Mouse (Mus musculus) heart, embryonic 12.5 days (tissue): ENCODE results near the gene Scube3. TPM values are rescaled to one million over a fixed set of nuclear protein-coding genes. Genes with fewer than 3 reads are reported as not detected.
"Not testable (repeated sequence)": the region's sequence is repeated elsewhere in the genome, so short reads cannot be mapped to it uniquely, and the experiment has no call there.

ENCODE experiments used
- ATAC-seq: fragments of 200-750 bp; cut with Nextera tagmentation; 2 replicates; pipeline ENCODE4 v1.8.0; 2017; ENCODE audit warnings: moderate TSS enrichment, moderate library complexity; ENCODE audit not compliant: insufficient number of reproducible peaks, low FRiP score
- H3K27ac ChIP-seq: fragments of 300-500 bp; sonication (generic); 2 replicates; pipeline ENCODE4 v1.5.1; 2016; ENCODE audit warnings: mild to moderate bottlenecking, moderate library complexity; ENCODE audit not compliant: poor library complexity, severe bottlenecking
- H3K27me3 ChIP-seq: fragments of 300-500 bp; sonication (generic); replicated peaks from 2 replicates; pipeline ENCODE4 v1.6.1; 2016; ENCODE audit warnings: mild to moderate bottlenecking, moderate library complexity
- H3K36me3 ChIP-seq: fragments of 300-500 bp; sonication (generic); 2 replicates; pipeline ENCODE4 v1.6.1; 2016; ENCODE audit warnings: mild to moderate bottlenecking, moderate library complexity
- H3K4me1 ChIP-seq: fragments of 300-500 bp; sonication (generic); replicated peaks from 2 replicates; pipeline ENCODE4 v1.6.1; 2016; ENCODE audit warnings: mild to moderate bottlenecking
- H3K4me2 ChIP-seq: fragments of 300-500 bp; sonication (generic); 2 replicates; pipeline ENCODE4 v1.6.1; 2016; ENCODE audit warnings: mild to moderate bottlenecking, moderate library complexity
- H3K4me3 ChIP-seq: fragments of 300-500 bp; sonication (generic); 2 replicates; pipeline ENCODE4 v1.5.1; 2016; ENCODE audit warnings: mild to moderate bottlenecking
- H3K9ac ChIP-seq: fragments of 300-500 bp; sonication (generic); 2 replicates; pipeline ENCODE4 v1.6.1; 2016; ENCODE audit warnings: mild to moderate bottlenecking, moderate library complexity
- H3K9me3 ChIP-seq: fragments of 300-500 bp; sonication (generic); replicated peaks from 2 replicates; pipeline ENCODE4 v1.6.1; 2016; ENCODE audit warnings: mild to moderate bottlenecking, moderate library complexity
- WGBS: fragments of 180-500 bp; shearing (Covaris S2); methylation state at CpG from one replicate; pipeline ENCODE4 v1.1.7; 2016; 5-methylcytosine and 5-hydroxymethylcytosine counted together
- polyA plus RNA-seq: library from polyadenylated mRNA; unstranded; fragments of >200 nt; fragmentation: Nextera tagmentation; extraction: Ambion mirVana; gene quantifications from 2 replicates; pipeline ENCODE4 v1.2.1, GENCODE M21; 2016

Gene Scube3
- polyA plus RNA-seq, 1 experiment from 2014 or later = 1.1 TPM

DNA sequence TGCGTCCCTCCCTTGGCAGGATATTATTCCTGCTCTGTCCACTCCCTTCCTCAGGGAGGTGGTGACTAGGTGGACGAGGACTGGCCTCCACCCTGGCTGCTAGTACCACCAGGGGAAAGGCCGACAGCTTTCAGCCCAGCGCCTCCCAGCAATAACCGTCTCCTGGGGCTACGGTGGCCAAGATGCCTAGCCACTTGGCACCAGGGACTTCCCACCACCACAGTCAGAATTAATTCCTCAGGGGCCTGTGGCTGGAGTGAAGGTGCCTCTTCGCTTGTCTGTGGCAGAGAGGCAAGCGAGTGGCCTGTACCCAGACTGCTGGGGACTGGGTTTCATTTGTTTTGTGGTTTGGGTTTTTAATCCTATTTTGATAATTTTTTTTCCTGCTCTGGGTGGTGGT, 63.5 kb downstream of the Scube3 start:
- 84% methylated on average over 8 of the region's 8 CpGs for WGBS
- no peak overlapping the region for H3K27ac ChIP-seq
- H3K9me3 ChIP-seq = no peaks in the 10 kb centered on the region
- no peak for ATAC-seq
- no peak overlapping the region for H3K4me2 ChIP-seq
- H3K9ac ChIP-seq = no peak overlapping the region
- H3K4me3 ChIP-seq = no peak overlapping the region
- peaks cover 38% of the 10 kb centered on the region for H3K36me3 ChIP-seq
- peaks cover 13% of the 10 kb centered on the region for H3K4me1 ChIP-seq
- H3K27me3 ChIP-seq = no peaks in the 10 kb centered on the region

DNA sequence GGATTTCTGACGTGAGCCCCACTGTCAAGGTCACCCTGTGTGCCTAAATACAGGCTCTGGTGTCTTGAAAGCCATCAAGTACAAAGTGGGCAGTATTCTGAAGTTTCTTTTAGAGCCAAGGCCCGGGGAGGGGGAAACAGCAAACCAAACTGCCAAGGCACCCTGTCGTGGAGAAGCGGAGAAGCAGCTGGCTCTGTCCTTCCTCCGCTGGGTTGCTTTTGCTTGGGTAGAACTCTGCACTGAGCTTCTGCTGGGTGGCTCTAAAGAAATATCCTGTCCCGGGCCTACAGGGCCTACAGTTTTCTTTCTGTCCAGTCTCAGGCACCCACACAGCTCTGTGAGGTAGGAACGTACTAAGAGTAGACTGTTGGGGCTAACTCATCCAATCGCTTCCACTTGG, 65.2 kb downstream of the Scube3 start:
- Histone ChIP-seq H3K9me3 (no peaks in the 10 kb centered on the region), H3K9ac (peak overlapping the region; percentile 56; the same call in 1 of the 2 replicates), H3K4me2 (peak overlapping the region; percentile 66; the same call in 1 of the 2 replicates), H3K4me3 (no peak overlapping the region), H3K36me3 (peaks cover 21% of the 10 kb centered on the region), H3K27me3 (no peaks in the 10 kb centered on the region), H3K27ac (peak overlapping the region; percentile 63), H3K4me1 (peaks cover 15% of the 10 kb centered on the region)
- ATAC-seq = peak; percentile 3; the same call in 1 of the 2 replicates
- 60% methylated on average over 8 of the region's 8 CpGs for WGBS

DNA sequence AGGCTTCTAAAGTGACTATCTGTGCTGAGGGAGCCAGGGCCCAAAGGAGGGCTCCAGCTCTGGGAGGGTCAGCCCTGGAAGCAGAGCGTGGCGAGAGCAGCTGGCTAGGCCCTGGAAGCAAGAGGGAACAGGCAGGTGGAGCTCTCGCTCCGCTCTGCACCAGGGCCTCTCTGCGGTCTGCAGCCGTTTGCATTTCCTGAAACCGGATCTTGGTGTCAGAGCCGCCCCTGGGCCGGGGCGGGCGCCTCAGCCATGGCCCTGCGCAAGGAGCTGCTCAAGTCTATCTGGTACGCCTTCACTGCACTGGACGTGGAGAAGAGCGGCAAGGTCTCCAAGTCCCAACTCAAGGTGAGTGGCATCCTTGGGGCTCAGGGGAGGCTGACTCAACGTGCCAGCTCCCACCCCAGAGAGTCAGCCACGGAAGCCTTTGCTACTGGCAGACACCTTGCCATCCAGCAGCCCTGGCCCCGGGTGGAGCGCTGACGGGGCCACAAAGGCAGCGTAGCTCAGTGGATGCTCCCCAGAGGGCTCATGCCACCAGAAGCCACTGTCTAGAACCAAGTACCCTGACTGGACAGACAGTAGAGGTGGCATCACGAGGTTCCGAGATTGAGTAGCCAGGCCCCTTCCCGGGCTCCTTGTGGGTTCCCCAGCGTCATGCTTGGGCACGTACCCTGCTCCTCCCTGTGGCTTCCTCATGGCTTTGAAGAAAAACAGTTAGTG, 65.8 kb downstream of the Scube3 start, which contains the start of gene Def6:
TSS of gene Def6 (plus strand) at position 188 of the 723 bp plus-strand sequence.
- H3K4me3 ChIP-seq = peak within 1 kb of the TSS; percentile 35
- WGBS = 18% methylated on average over 26 of the region's 26 CpGs
- no peaks in the 10 kb centered on the region for H3K9me3 ChIP-seq

DNA sequence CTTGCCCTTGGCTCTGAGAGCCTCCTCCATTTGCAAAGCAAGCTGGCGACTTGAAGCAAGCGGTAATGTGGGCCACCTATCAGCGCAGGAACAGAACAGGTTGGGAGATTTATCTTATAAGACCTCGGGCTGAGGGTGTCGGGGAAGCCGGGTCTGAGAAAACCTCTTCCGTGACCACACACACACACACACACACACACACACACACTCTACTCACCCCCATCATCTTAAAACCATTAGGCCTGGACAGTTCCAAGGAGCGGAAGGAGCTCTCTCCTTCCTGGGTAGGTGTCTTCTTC, 66.3 kb downstream of the Scube3 start:
- peaks cover 10% of the 10 kb centered on the region for H3K36me3 ChIP-seq
- peak overlapping the region; percentile 66 for H3K4me2 ChIP-seq
- no peaks in the 10 kb centered on the region for H3K9me3 ChIP-seq
- peak overlapping the region; percentile 35; the same call in 1 of the 2 replicates for H3K4me3 ChIP-seq
- 60% methylated on average over 8 of the region's 8 CpGs for WGBS
- peaks cover 16% of the 10 kb centered on the region for H3K4me1 ChIP-seq
- H3K9ac ChIP-seq = no peak overlapping the region
- no peak overlapping the region for H3K27ac ChIP-seq
- ATAC-seq = no peak
- no peaks in the 10 kb centered on the region for H3K27me3 ChIP-seq

More for the DNA sequence above, 65.8 kb downstream of the Scube3 start, which contains the start of gene Def6:
- Histone ChIP-seq H3K4me1 (peaks cover 16% of the 10 kb centered on the region), H3K9ac (peak within 1 kb of the TSS; percentile 70), H3K27me3 (no peaks in the 10 kb centered on the region), H3K27ac (peak within 1 kb of the TSS; percentile 63), H3K36me3 (peaks cover 15% of the 10 kb centered on the region), H3K4me2 (peak within 1 kb of the TSS; percentile 66)
- peak; percentile 78 for ATAC-seq

DNA sequence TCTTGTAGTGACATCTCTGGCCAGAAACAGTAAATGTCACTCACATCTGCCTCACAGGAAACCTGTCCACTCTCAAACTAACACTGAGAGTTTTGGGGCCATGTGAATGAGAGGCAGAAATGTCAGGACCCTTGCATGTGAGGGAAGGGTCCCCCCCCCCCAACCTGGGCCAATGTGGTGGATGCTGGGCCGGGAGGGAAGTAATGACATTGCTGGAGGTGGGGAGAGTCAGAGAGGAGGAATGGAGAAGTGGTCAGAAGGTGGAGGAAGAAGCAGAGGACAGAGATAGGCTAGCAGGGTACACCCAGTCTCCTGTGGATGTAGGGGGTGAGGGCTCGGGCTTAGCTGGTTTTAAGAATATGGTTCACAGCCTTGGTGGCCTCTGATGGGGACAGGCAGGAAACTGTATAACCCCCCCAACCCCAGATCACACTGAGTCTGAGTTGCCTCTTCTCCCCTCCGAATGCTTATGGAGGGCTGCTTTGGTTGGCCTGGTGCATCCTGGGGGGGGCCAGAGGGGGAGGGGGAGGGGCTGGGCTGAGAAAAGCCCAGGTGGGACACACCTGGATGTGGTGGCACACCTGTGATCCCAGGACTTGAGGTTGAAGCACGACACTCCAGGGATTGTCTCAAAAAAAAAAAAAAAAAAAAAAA, 67.6 kb downstream of the Scube3 start:
- WGBS = 60% methylated on average over 4 of the region's 4 CpGs
- Histone ChIP-seq H3K4me3 (no peak overlapping the region), H3K27ac (no peak overlapping the region), H3K27me3 (no peaks in the 10 kb centered on the region), H3K4me2 (no peak overlapping the region), H3K9ac (no peak overlapping the region), H3K9me3 (no peaks in the 10 kb centered on the region), H3K36me3 (peaks cover 9% of the 10 kb centered on the region; the same call in 1 of the 2 replicates), H3K4me1 (peaks cover 16% of the 10 kb centered on the region)
- no peak for ATAC-seq

DNA sequence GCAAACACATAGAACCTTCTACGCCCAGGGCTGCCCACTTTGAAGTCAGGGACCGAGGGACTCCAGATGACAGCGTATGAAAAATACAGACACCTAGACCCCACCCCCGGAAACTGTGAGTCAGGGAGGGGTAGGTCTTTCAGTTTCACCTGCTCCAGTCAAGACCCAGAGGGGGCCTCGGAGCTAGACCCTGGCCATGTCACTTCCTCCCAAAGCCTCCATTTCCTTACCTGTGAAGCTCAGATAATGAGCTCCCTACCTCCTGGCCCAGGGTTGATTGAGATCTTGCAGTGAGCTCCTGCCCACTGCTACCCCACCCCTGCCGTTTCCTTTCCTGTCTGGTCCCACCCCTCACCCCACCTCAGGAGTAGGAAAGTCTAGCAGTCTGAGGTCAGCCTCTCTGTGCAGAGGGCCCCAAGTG, 70.0 kb downstream of the Scube3 start:
- peaks cover 14% of the 10 kb centered on the region for H3K4me1 ChIP-seq
- no peak overlapping the region for H3K9ac ChIP-seq
- peaks cover 8% of the 10 kb centered on the region for H3K27me3 ChIP-seq
- ATAC-seq = no peak
- no peak overlapping the region for H3K27ac ChIP-seq
- WGBS = 60% methylated on average over 6 of the region's 6 CpGs
- H3K36me3 ChIP-seq = no peaks in the 10 kb centered on the region
- no peak overlapping the region for H3K4me2 ChIP-seq
- H3K4me3 ChIP-seq = no peak overlapping the region
- no peaks in the 10 kb centered on the region for H3K9me3 ChIP-seq

DNA sequence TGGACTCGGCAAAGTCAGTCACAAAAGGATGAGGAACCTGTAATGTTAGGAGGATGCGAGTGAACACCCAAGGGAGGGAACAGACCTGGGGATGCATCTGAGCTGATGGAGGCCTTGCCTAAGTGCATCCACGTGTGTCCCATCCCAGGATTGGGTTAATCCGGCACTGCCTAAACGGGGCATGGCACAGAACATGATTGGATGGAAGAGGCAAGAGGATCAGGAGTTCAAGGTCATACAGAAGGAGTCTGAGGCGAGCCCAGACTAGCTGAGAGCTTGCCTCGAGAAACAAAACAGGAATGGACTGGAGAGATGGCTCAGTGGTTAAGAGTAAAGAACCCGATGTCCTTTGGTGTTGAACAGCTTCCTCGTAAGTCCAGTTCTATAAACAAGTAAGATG, 70.5 kb downstream of the Scube3 start:
- Histone ChIP-seq H3K9ac (no peak overlapping the region), H3K27ac (no peak overlapping the region)

DNA sequence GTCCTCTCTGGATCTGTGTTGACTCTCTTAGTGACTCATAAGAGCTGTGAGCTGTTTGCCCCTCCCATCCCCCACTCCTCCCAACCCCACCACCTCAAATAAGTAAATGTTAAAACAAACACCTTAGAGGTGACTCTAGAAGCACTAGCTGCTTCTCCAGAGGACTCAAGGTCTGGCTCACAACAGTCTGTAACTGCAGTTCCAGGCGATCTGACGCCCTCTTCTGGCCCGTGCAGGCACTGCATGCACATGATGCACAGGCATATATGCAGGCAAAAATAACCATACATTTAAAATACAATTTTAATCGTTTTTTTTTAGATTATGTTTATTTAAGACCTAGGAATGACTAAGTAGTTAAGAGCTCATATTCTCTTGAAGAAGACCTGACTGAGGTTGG, 71.3 kb downstream of the Scube3 start:
- Histone ChIP-seq H3K4me3 (no peak overlapping the region), H3K27me3 (peaks cover 16% of the 10 kb centered on the region), H3K9me3 (no peaks in the 10 kb centered on the region), H3K9ac (no peak overlapping the region), H3K27ac (no peak overlapping the region), H3K4me1 (peaks cover 10% of the 10 kb centered on the region), H3K4me2 (no peak overlapping the region), H3K36me3 (no peaks in the 10 kb centered on the region)
- 20% methylated on average over 4 of the region's 4 CpGs for WGBS
- no peak for ATAC-seq

More for the DNA sequence above, 70.5 kb downstream of the Scube3 start:
- no peaks in the 10 kb centered on the region for H3K9me3 ChIP-seq
- 64% methylated on average over 9 of the region's 9 CpGs for WGBS
- H3K36me3 ChIP-seq = no peaks in the 10 kb centered on the region
- no peak for ATAC-seq
- peaks cover 9% of the 10 kb centered on the region for H3K4me1 ChIP-seq
- no peak overlapping the region for H3K4me2 ChIP-seq
- no peak overlapping the region for H3K4me3 ChIP-seq
- peaks cover 13% of the 10 kb centered on the region for H3K27me3 ChIP-seq

DNA sequence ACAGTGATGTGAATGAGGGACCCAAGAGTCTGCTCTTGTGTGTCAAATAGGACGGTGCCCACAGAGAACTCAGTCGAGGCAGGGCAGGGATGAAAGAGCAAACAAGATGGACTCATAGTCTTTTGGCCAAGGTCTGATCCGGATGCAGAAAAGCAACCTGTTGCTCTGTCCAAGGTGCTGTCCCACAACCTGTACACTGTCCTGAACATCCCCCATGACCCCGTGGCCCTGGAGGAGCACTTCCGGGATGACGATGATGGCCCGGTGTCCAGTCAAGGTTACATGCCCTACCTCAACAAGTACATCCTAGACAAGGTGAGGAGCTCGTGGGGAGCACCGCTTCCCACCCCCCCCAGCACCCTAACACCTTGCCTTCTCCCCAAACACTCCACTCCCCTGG, 74.8 kb downstream of the Scube3 start:
- whole genome bisulfite sequencing = 82% methylated on average over 9 of the region's 9 CpGs
- Histone ChIP-seq H3K27ac (no peak overlapping the region), H3K4me1 (peaks cover 13% of the 10 kb centered on the region), H3K4me2 (no peak overlapping the region), H3K27me3 (peaks cover 24% of the 10 kb centered on the region), H3K9me3 (no peaks in the 10 kb centered on the region), H3K4me3 (no peak overlapping the region), H3K36me3 (no peaks in the 10 kb centered on the region), H3K9ac (no peak overlapping the region)
- ATAC-seq = no peak

DNA sequence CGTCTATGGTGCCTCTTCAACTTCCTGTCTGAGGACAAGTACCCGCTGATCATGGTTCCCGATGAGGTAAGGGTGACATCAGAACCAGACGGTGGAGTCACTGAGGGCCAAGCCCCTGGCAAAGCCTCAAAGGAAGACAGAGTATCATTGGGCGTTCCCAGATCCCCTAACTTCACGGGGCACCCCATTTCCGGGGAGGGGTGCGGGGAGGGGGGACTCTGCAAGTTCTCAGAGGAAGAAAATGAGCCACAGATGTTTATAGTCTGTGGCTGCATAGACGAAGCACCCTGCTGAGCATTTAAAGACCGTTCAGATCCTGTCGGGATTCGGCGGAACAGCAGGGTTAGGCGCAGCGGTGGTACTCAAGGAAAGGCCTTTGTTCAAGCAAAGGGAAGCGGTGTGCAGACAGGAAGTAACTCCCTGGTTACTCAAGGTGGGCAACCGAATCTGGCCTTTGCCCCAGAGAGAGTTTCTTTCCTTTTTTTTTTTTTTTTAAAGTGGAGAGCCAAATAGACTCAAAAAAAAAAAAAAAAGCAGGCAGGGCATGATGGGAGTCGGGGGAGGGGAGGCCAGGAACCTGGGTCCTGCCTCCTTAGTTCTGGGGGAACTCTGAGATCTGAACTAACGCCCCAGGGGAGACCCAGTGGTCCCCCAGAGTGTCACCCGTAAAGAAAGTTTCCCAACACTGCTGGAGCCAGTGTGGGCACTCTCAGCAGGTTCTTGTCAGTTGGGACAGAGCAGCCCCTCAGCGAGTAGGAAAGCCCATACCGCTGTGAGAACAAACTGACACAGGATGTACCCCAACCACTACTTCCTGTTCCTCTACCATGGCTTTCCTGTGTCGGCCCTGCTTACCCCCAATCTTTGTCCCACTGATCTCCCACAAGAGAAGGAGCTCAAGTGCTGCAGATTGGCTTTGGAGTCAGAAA, 76.0 kb downstream of the Scube3 start:
- Histone ChIP-seq H3K9ac (no peak overlapping the region), H3K36me3 (no peaks in the 10 kb centered on the region), H3K27ac (no peak overlapping the region), H3K4me3 (no peak overlapping the region; the same call in 1 of the 2 replicates), H3K27me3 (peaks cover 24% of the 10 kb centered on the region), H3K4me2 (peak overlapping the region; percentile 41), H3K9me3 (no peaks in the 10 kb centered on the region), H3K4me1 (peaks cover 12% of the 10 kb centered on the region)
- ATAC-seq = no peak
- WGBS = 19% methylated on average over 23 of the region's 23 CpGs

DNA sequence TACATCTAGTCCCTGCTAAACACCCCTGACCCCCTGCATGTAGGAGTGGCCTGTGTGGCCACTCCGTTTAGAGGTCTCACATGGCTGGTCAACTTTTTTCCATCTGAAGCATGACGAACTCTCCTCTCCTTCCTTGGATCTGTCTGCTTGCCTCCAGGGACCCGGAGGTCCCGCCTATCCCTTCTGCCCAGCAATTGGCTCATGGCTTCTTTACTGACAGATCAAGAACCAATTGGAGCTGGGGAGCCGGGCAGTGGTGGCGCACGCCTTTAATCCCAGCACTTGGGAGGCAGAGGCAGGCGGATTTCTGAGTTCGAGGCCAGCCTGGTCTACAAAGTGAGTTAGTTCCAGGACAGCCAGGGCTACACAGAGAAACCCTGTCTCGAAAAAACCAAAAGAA, 80.5 kb downstream of the Scube3 start:
- H3K27me3 ChIP-seq = peaks cover 17% of the 10 kb centered on the region; the same call in 1 of the 2 replicates
- not testable (repeated sequence) for H3K9me3 ChIP-seq, H3K4me3 ChIP-seq, H3K27ac ChIP-seq, H3K4me2 ChIP-seq, ATAC-seq, H3K36me3 ChIP-seq, H3K9ac ChIP-seq
- 85% methylated on average over 10 of the region's 10 CpGs for WGBS
- H3K4me1 ChIP-seq = peaks cover 32% of the 10 kb centered on the region
